Mouse (Mus musculus) hindbrain, postnatal 0 days (tissue): ENCODE measurements around the gene Hist1h3i. TPM values are rescaled to one million over a fixed set of nuclear protein-coding genes. Genes with fewer than 3 reads are reported as not detected.
"Not testable (repeated sequence)": the region's sequence is repeated elsewhere in the genome, so short reads cannot be mapped to it uniquely, and the experiment has no call there.

Experiments used
- ATAC-seq: fragments of 200-750 bp; cut with Nextera tagmentation; 2 replicates; pipeline ENCODE4 v1.8.0; 2017; ENCODE audit warnings: mild to moderate bottlenecking, moderate TSS enrichment, moderate library complexity
- DNase-seq: peaks from one replicate; pipeline ENCODE4 v3.0.0-alpha.2; 2015; ENCODE audit warnings: low spot score
- H3K27ac ChIP-seq: fragments of 300-500 bp; sonication (generic); 2 replicates; pipeline ENCODE4 v1.5.1; 2014; ENCODE audit warnings: mild to moderate bottlenecking
- H3K27me3 ChIP-seq: fragments of 300-500 bp; sonication (generic); 2 replicates; pipeline ENCODE4 v1.6.1; 2014; ENCODE audit warnings: low read length, mixed read lengths; ENCODE audit not compliant: insufficient read depth
- H3K36me3 ChIP-seq: fragments of 300-500 bp; sonication (generic); 2 replicates; pipeline ENCODE4 v1.6.1; 2014; ENCODE audit warnings: low read length, mixed read lengths; ENCODE audit not compliant: insufficient read depth
- H3K4me1 ChIP-seq: fragments of 300-500 bp; sonication (generic); 2 replicates; pipeline ENCODE4 v1.6.1; 2014; ENCODE audit warnings: antibody characterized with exemption, low read length, mixed read lengths; ENCODE audit not compliant: insufficient read depth
- H3K4me2 ChIP-seq: fragments of 300-500 bp; sonication (generic); 2 replicates; pipeline ENCODE4 v1.6.1; 2014; ENCODE audit warnings: low read depth, mild to moderate bottlenecking, low read length, moderate library complexity, mixed read lengths
- H3K4me3 ChIP-seq: fragments of 300-500 bp; sonication (generic); 2 replicates; pipeline ENCODE4 v1.5.1; 2014; ENCODE audit warnings: low read length
- H3K9ac ChIP-seq: fragments of 300-500 bp; sonication (generic); replicated peaks from 2 replicates; pipeline ENCODE4 v1.6.1; 2014; ENCODE audit warnings: mild to moderate bottlenecking, low read length, moderate library complexity, mixed read lengths
- H3K9me3 ChIP-seq: fragments of 300-500 bp; sonication (generic); 2 replicates; pipeline ENCODE4 v1.6.1; 2016; ENCODE audit warnings: low read length, mixed read lengths
- CTCF ChIP-seq: IDR thresholded peaks from 2 replicates; pipeline ENCODE4 v1.5.1; 2016; ENCODE audit warnings: antibody characterized with exemption, control low read depth, low read depth
- WGBS: fragments of 180-500 bp; shearing (Covaris S2); extraction: QIAGEN DNeasy Blood & Tissue Kit; methylation state at CpG from one replicate; pipeline ENCODE4 v1.1.7; 2014; 5-methylcytosine and 5-hydroxymethylcytosine counted together
- polyA plus RNA-seq: library from polyadenylated mRNA; unstranded; fragments of >200 nt; fragmentation: Nextera tagmentation; extraction: Ambion mirVana; gene quantifications from 2 replicates; pipeline ENCODE4 v1.2.1, GENCODE M21; 2015
- total RNA-seq: library from RNA; depleted of rRNA; stranded (reverse); fragments of >200 nt; gene quantifications from 2 replicates; pipeline ENCODE4 v1.2.3, GENCODE M21; 2014

Hist1h3i gene
- total and polyA plus RNA-seq, 2 experiments from 2014 or later, result 24.5 to 789 TPM

- WGBS, result no CpG with 5 or more reads among the region's 4 CpGs
- H3K27me3 ChIP-seq, H3K9ac ChIP-seq, H3K4me1 ChIP-seq, H3K4me3 ChIP-seq, H3K9me3 ChIP-seq, DNase-seq, H3K36me3 ChIP-seq, H3K27ac ChIP-seq, H3K4me2 ChIP-seq: not testable (repeated sequence)
- ATAC-seq, result peak; percentile 68
Observed at GRCm38 (mm10) chr13:21803058-21803457, 19.9 kb upstream of the Hist1h3i start.

- not testable (repeated sequence) for ATAC-seq, H3K9me3 ChIP-seq, DNase-seq
Observed at GRCm38 (mm10) chr13:21797163-21797562, 14.0 kb upstream of the Hist1h3i start.

GRCm38 (mm10) chr13:21795584-21795983 lies 12.4 kb upstream of the Hist1h3i start:
- ATAC-seq, result no peak
- peaks cover 1% of the 10 kb centered on the region; the same call in 1 of the 2 replicates for H3K4me1 ChIP-seq
- H3K9ac ChIP-seq, result no peak overlapping the region
- TF ChIP-seq CTCF, result no peak
- no peaks in the 10 kb centered on the region for H3K27me3 ChIP-seq
- H3K4me2 ChIP-seq, result no peak overlapping the region
- WGBS, result 90% methylated on average over 7 of the region's 7 CpGs
- DNase-seq, result no peak
- H3K9me3 ChIP-seq, result no peaks in the 10 kb centered on the region
- H3K4me3 ChIP-seq, result no peak overlapping the region
- H3K36me3 ChIP-seq, result no peaks in the 10 kb centered on the region
- H3K27ac ChIP-seq, result no peak overlapping the region

More at GRCm38 (mm10) chr13:21797163-21797562, 14.0 kb upstream of the Hist1h3i start:
- H3K4me1 ChIP-seq, H3K9ac ChIP-seq, H3K27me3 ChIP-seq, H3K4me2 ChIP-seq, H3K27ac ChIP-seq, H3K36me3 ChIP-seq, H3K4me3 ChIP-seq: not testable (repeated sequence)

GRCm38 (mm10) chr13:21790601-21791283 lies 7.6 kb upstream of the Hist1h3i start:
- no peaks in the 10 kb centered on the region for H3K9me3 ChIP-seq
- DNase-seq, result peak; percentile 16

GRCm38 (mm10) chr13:21789925-21790324 lies 6.8 kb upstream of the Hist1h3i start:
- Histone ChIP-seq H3K4me1 (peaks cover 3% of the 10 kb centered on the region; the same call in 1 of the 2 replicates), H3K36me3 (no peaks in the 10 kb centered on the region), H3K4me3 (no peak overlapping the region), H3K27me3 (no peaks in the 10 kb centered on the region), H3K27ac (no peak overlapping the region), H3K9me3 (no peaks in the 10 kb centered on the region), H3K4me2 (no peak overlapping the region), H3K9ac (no peak overlapping the region)
- 68% methylated on average over 6 of the region's 6 CpGs for whole genome bisulfite sequencing
- no peak for ATAC-seq
- DNase-seq, result no peak
- TF ChIP-seq CTCF, result no peak

More at GRCm38 (mm10) chr13:21790601-21791283, 7.6 kb upstream of the Hist1h3i start:
- no peak for TF ChIP-seq CTCF
- no peak overlapping the region; the same call in 1 of the 2 replicates for H3K27ac ChIP-seq
- H3K36me3 ChIP-seq, result no peaks in the 10 kb centered on the region
- no peak overlapping the region for H3K9ac ChIP-seq
- WGBS, result 10% methylated on average over 16 of the region's 18 CpGs
- no peak overlapping the region for H3K4me3 ChIP-seq
- H3K4me2 ChIP-seq, result peak overlapping the region; percentile 50
- H3K27me3 ChIP-seq, result no peaks in the 10 kb centered on the region
- peaks cover 3% of the 10 kb centered on the region; the same call in 1 of the 2 replicates for H3K4me1 ChIP-seq
- no peak for ATAC-seq

- peak overlapping the region; percentile 54 for H3K4me2 ChIP-seq
- H3K4me3 ChIP-seq, result peak overlapping the region; percentile 31; the same call in 1 of the 2 replicates
- no peak overlapping the region; the same call in 1 of the 2 replicates for H3K9ac ChIP-seq
- peak; percentile 21 for ATAC-seq
- no peaks in the 10 kb centered on the region for H3K36me3 ChIP-seq
- H3K9me3 ChIP-seq, result no peaks in the 10 kb centered on the region
- no peaks in the 10 kb centered on the region for H3K27me3 ChIP-seq
- peak overlapping the region; percentile 56; the same call in 1 of the 2 replicates for H3K27ac ChIP-seq
- TF ChIP-seq CTCF, result no peak
- H3K4me1 ChIP-seq, result peaks cover 3% of the 10 kb centered on the region; the same call in 1 of the 2 replicates
- peak; percentile 19 for DNase-seq
- 16% methylated on average over 14 of the region's 21 CpGs for WGBS
Observed at GRCm38 (mm10) chr13:21787760-21788593, 4.8 kb upstream of the Hist1h3i start.

- ATAC-seq (peak; percentile 96), DNase-seq (peak; percentile 99)
- H3K36me3 ChIP-seq, H3K4me1 ChIP-seq, H3K27me3 ChIP-seq, H3K9me3 ChIP-seq: not testable (repeated sequence)
- Histone ChIP-seq H3K9ac (peak within 1 kb of the TSS; percentile 35; the same call in 1 of the 2 replicates), H3K27ac (peak within 1 kb of the TSS; percentile 73), H3K4me2 (peak within 1 kb of the TSS; percentile 54), H3K4me3 (peak within 1 kb of the TSS; percentile 31)
- 0% methylated on average over 34 of the region's 63 CpGs for WGBS
Observed at GRCm38 (mm10) chr13:21786899-21787629, 3.9 kb upstream of the Hist1h3i start, which contains the start of the genes Hist1h2an and Hist1h2bp. Gene Hist1h2an (minus strand): TSS chr13:21787218. Gene Hist1h2bp (plus strand): TSS chr13:21787461.
